Mouse (Mus musculus) limb, embryonic 10.5 days (tissue): Measurements from ENCODE around the gene Gabrr2. TPM values are rescaled to one million over a fixed set of nuclear protein-coding genes. Genes with fewer than 3 reads are reported as not detected.

Experiments
- DNase-seq: peaks from one replicate; pipeline ENCODE4 v3.0.0-alpha.2; 2017; ENCODE audit warnings: low spot score
- H3K27ac ChIP-seq: fragments of 300-500 bp; sonication (generic); 2 replicates; pipeline ENCODE4 v1.5.1; 2016; ENCODE audit warnings: mild to moderate bottlenecking
- H3K27me3 ChIP-seq: fragments of 300-500 bp; sonication (generic); 2 replicates; pipeline ENCODE4 v1.6.1; 2016; ENCODE audit warnings: low read depth, mild to moderate bottlenecking; ENCODE audit not compliant: poor library complexity, severe bottlenecking
- H3K36me3 ChIP-seq: fragments of 300-500 bp; sonication (generic); 2 replicates; pipeline ENCODE4 v1.6.1; 2016; ENCODE audit warnings: mild to moderate bottlenecking, moderate library complexity
- H3K4me1 ChIP-seq: fragments of 300-500 bp; sonication (generic); 2 replicates; pipeline ENCODE4 v1.6.1; 2016
- H3K4me3 ChIP-seq: fragments of 300-500 bp; sonication (generic); 2 replicates; pipeline ENCODE4 v1.5.1; 2016; ENCODE audit warnings: mild to moderate bottlenecking, moderate library complexity
- H3K9me3 ChIP-seq: fragments of 300-500 bp; sonication (generic); replicated peaks from 2 replicates; pipeline ENCODE4 v1.6.1; 2016; ENCODE audit warnings: mild to moderate bottlenecking
- WGBS: fragments of 180-500 bp; shearing (Covaris S2); methylation state at CpG from one replicate; pipeline ENCODE4 v1.1.7; 2016; 5-methylcytosine and 5-hydroxymethylcytosine counted together
- polyA plus RNA-seq: library from polyadenylated mRNA; unstranded; fragments of >200 nt; fragmentation: Nextera tagmentation; extraction: Ambion mirVana; gene quantifications from 2 replicates; pipeline ENCODE4 v1.2.1, GENCODE M21; 2016

Gabrr2 gene
- polyA plus RNA-seq, 1 experiment from 2014 or later, result 0.10 TPM

DNA sequence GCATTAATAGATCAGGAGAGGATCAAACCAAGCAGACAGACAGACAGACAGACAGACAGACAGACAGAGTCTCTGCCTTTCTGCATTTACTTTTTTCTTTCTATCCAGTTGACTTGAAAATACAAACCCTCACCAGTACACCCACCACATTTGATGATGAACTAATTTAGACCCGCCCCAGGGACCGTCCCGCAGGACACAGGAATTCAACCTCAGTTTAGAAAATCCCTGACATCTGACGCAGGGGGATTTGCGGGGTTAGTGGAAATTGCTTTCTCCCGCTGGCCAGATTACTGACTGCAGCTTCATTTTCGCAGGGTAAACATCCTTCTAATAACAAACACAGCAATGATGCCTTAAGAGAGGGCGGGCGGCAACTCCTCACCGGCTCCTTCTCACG, 69.4 kb downstream of the Gabrr2 start, which contains the start of gene Gabrr1:
Gene Gabrr1, plus strand, starts transcription at position 301 of the 400 bp plus-strand sequence.
- 73% methylated on average over 11 of the region's 11 CpGs for WGBS
- Histone ChIP-seq H3K4me1 (no peaks in the 10 kb centered on the region), H3K4me3 (no peak within 1 kb of the TSS), H3K27ac (no peak within 1 kb of the TSS), H3K9me3 (no peaks in the 10 kb centered on the region), H3K36me3 (no peaks in the 10 kb centered on the region), H3K27me3 (no peaks in the 10 kb centered on the region)
- DNase-seq, result no peak

Other genes starting within 250 kb of the Gabrr2 start
- gene Ankrd6, start 112.2 kb upstream of the Gabrr2 start, polyA plus RNA-seq, result 8.4 and 9.6 TPM in 2 replicates
- 17.0 and 21.2 TPM in 2 replicates for gene Rragd, start 80.0 kb upstream of the Gabrr2 start, polyA plus RNA-seq
- gene Ube2j1, start 31.6 kb upstream of the Gabrr2 start, polyA plus RNA-seq, result 38.3 and 38.7 TPM in 2 replicates
- not detected in 2 replicates for gene Gabrr1, start 69.5 kb downstream of the Gabrr2 start, polyA plus RNA-seq
- 0.68 and 1.5 TPM in 2 replicates for gene Pm20d2, start 126.7 kb downstream of the Gabrr2 start, polyA plus RNA-seq
- gene Srsf12, start 146.0 kb downstream of the Gabrr2 start, polyA plus RNA-seq, result 6.0 and 8.8 TPM in 2 replicates
- 71.1 and 87.1 TPM in 2 replicates for gene Pnrc1, start 227.2 kb downstream of the Gabrr2 start, polyA plus RNA-seq
- 30.3 and 33.8 TPM in 2 replicates for gene Rngtt, start 247.3 kb downstream of the Gabrr2 start, polyA plus RNA-seq